Mouse (Mus musculus): Measurements from ENCODE around the gene Asl. TPM values are rescaled to one million over a fixed set of nuclear protein-coding genes. Genes with fewer than 3 reads are reported as not detected.
A peak's percentile ranks its signal among the peaks of the same experiment; 100 is the strongest.

The Asl gene
- 20.9 and 23.5 TPM in 2 replicates for polyA plus RNA-seq (2016; fragmentation: Nextera tagmentation; extraction: Ambion mirVana)

DNA sequence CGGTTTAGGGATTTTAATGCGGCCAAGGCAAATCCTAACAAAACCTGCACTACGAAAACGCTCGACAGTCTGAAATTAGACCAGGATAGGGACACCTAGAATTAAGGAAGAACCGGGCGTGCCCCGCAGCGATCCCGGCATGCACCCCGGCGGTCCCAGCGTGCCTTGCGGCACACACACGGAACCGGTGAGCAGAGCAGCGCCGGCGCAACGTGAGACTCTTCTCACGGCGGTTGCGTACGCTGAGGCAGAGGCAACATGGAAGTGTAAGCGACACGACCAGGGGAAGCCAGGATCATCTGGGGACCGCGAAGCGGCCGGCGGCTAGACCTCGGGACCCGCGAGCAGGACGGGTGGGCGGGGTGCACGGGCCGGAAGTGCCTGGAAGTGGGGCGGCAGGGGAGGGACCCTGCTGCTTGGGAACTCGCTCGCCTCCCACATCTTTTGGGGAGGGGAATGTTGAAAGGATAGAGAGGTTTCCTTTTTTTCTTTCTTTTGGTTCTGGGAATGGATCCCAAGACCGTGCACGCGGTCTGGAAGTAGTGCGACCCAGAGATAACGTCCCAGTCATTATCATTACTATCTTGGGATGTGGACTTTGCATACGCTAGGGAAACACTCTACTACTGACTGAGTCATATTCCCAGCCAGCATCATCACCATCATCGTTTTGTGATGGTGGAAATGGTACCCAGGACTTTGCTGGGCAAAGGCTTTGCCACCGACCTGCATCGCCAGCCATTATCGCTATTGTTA is at the start of gene Asl, which contains the start of gene Crcp:
Asl (minus strand) TSS at position 106 of the 756 bp plus-strand sequence.
Crcp (plus strand) TSS at position 149 of the 756 bp plus-strand sequence.
- H3K4me3 ChIP-seq (replicated peaks) = peak within 1 kb of the TSS; percentile 79
- peak; percentile 82 for ATAC-seq (ENCODE audit: low FRiP score)
- peak within 1 kb of the TSS; percentile 75 for H3K4me2 ChIP-seq
- H3K27ac ChIP-seq = peak within 1 kb of the TSS; percentile 94
- peaks cover 11% of the 10 kb centered on the region for H3K27me3 ChIP-seq
- H3K9ac ChIP-seq = peak within 1 kb of the TSS; percentile 83
- no peaks in the 10 kb centered on the region for H3K9me3 ChIP-seq
- no peaks in the 10 kb centered on the region for H3K36me3 ChIP-seq (replicated peaks)
- 2% methylated on average over 50 of the region's 51 CpGs for WGBS
- peaks cover 13% of the 10 kb centered on the region; the same call in 1 of the 2 replicates for H3K4me1 ChIP-seq

DNA sequence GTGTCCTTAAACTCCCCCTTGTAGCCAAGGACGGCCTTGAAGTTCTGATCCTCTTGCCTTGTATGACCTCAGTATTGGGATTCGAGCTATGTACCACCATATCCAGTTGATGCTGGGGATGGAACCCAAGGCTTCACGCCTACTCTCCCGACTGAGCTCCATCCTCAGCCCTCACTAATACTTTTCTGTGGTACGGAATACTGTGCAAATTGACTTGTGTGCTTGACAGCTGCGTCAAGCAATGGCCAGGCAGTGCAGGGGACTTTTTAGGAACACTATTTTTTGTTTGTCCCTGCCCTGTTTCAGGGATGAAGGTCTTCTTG is 49.7 kb upstream of the Asl start:
- Histone ChIP-seq H3K27ac (peak overlapping the region; percentile 43; the same call in 1 of the 2 replicates), H3K36me3 (replicated peaks) (peaks cover 11% of the 10 kb centered on the region), H3K27me3 (no peaks in the 10 kb centered on the region), H3K4me3 (replicated peaks) (peak overlapping the region; percentile 78), H3K4me1 (peaks cover 9% of the 10 kb centered on the region; the same call in 1 of the 2 replicates), H3K4me2 (peak overlapping the region; percentile 68), H3K9me3 (no peaks in the 10 kb centered on the region), H3K9ac (peak overlapping the region; percentile 36)
- peak; percentile 45 for ATAC-seq (ENCODE audit: low FRiP score)
- 47% methylated on average over 6 of the region's 6 CpGs for WGBS

DNA sequence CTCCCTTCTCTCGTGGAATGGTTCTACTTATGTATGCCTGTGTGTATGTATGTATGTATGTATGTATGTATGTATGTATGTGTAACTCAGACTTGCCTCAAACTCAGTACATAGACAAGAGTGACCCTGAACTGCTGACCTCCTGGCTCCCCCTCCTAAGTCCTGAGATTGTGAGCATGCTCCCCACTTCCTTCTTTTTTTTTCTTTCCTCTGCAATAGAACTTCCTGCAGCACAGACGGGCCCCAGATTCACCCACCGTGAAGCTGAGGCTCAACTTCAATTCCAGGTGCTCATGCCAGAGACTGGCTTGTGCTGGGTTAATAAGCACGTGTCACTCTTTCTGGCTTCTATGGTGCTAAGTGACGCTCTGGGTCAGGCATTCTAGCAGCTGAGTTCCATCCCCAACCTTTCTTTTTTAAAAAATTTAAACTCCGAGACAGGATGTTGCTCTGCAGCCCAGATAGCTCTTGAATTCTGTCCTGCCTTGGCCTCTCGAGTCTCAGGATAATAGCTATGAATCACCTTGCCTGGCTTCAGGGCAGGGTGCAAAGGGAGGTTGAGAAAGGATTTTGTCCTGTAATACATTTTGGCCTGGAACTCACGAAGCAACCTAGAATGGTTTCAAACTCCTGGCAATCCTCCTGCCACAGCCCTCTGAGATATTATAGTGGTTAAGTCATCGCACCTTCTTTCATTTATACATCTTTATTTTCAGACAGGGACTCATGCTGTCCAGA is 49.2 kb upstream of the Asl start:
- Histone ChIP-seq H3K9me3 (no peaks in the 10 kb centered on the region), H3K4me1 (peaks cover 9% of the 10 kb centered on the region; the same call in 1 of the 2 replicates), H3K4me3 (replicated peaks) (no peak overlapping the region), H3K27ac (no peak overlapping the region), H3K9ac (no peak overlapping the region), H3K36me3 (replicated peaks) (peaks cover 11% of the 10 kb centered on the region), H3K27me3 (no peaks in the 10 kb centered on the region), H3K4me2 (no peak overlapping the region)
- 81% methylated on average over 9 of the region's 9 CpGs for WGBS
- ATAC-seq (ENCODE audit: low FRiP score) = no peak

DNA sequence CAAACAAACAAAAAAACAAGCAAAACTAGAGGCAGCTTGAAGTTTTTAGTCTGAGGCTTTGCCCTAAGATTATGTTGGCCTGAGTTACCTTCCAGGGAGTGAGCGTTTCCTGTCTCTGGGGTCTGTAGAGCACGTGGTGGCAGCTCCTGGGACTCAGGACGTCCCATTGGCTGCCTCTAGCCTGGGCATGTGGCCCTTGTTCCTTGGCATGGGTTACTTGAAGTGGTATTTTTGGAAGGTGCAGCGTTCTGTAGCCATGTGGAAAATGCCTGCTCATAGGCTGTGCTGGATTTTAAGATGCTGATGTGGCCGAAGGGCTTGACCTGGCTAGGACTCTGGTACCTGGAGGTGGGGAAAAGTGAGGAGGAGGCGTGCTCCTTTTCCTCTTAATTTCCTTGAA is 47.3 kb upstream of the Asl start:
- Histone ChIP-seq H3K4me1 (peaks cover 9% of the 10 kb centered on the region; the same call in 1 of the 2 replicates), H3K9me3 (no peaks in the 10 kb centered on the region), H3K4me2 (no peak overlapping the region), H3K27ac (no peak overlapping the region), H3K4me3 (replicated peaks) (no peak overlapping the region), H3K27me3 (no peaks in the 10 kb centered on the region), H3K36me3 (replicated peaks) (peaks cover 5% of the 10 kb centered on the region), H3K9ac (no peak overlapping the region)
- 69% methylated on average over 6 of the region's 6 CpGs for WGBS
- no peak for ATAC-seq (ENCODE audit: low FRiP score)

DNA sequence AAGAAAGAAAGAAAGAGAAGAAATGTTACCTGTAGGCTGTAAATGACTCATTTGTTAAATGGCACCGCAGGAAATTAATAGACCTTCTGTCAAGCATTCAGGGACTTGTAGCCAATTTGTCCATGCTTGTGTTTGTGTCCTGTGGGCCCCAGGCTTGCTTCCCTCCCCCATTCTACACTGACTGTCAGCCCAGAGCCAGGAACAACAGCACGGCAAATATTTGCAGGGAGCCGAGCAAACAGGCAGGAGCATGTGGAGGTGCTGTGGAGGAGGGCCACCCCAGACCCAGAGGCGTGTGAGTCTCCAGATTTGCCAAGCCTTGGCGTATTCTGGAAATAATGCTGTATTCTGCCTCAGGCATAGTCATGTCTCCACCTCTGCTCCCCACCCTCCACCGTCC is 45.4 kb upstream of the Asl start:
- Histone ChIP-seq H3K27ac (no peak overlapping the region), H3K27me3 (no peaks in the 10 kb centered on the region), H3K9ac (no peak overlapping the region), H3K9me3 (no peaks in the 10 kb centered on the region), H3K4me3 (replicated peaks) (no peak overlapping the region), H3K4me1 (peaks cover 5% of the 10 kb centered on the region; the same call in 1 of the 2 replicates), H3K4me2 (no peak overlapping the region), H3K36me3 (replicated peaks) (no peaks in the 10 kb centered on the region)
- no peak for ATAC-seq (ENCODE audit: low FRiP score)
- WGBS = 78% methylated on average over 6 of the region's 6 CpGs

DNA sequence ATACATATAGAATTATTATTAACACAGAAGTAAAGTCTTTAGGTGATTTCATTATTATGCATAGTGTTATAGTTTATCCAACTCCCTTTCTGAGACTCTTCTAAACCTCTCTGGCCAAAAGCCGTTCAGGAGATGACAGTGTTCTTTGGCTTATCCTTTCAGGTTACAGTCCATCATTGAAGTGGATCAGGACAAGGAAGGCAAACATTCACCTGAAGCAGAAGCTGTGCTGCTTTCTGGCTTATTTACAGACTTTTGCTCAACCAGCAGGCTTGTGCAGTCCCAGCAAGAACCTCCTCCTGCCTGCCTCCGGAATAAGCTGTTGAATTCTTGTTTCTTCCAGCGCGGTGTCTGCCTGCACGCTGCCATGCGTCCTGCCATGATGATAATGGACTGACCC is 44.0 kb upstream of the Asl start, which contains the start of gene Tpst1:
Tpst1 (plus strand) TSS at position 301 of the 400 bp plus-strand sequence.
- Histone ChIP-seq H3K9ac (no peak within 1 kb of the TSS), H3K4me3 (replicated peaks) (no peak within 1 kb of the TSS), H3K27me3 (no peaks in the 10 kb centered on the region), H3K27ac (no peak within 1 kb of the TSS), H3K4me2 (no peak within 1 kb of the TSS), H3K36me3 (replicated peaks) (no peaks in the 10 kb centered on the region), H3K9me3 (no peaks in the 10 kb centered on the region), H3K4me1 (no peaks in the 10 kb centered on the region)
- 94% methylated on average over 6 of the region's 6 CpGs for WGBS
- no peak for ATAC-seq (ENCODE audit: low FRiP score)

DNA sequence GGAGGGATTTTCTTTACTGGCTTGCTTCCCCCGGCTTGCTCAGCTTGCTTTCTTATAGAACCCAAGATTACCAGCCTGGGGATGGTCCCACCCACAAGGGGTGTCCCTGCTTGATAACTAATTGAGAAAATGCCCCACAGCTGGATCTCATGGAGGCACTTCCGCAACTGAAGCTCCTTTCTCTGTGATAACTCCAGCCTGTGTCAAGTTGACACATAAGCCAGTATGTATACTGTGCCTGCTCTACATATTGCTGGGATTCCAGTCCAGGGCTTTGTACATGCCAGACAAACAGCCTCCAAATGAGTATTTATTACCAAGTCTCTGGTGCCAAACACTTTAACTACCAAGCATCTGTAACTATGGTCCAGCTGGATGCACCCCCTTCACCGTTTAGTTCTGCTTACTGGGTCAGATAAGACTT is 38.8 kb upstream of the Asl start:
- ATAC-seq (ENCODE audit: low FRiP score) = no peak
- 75% methylated on average over 3 of the region's 3 CpGs for WGBS
- H3K36me3 ChIP-seq (replicated peaks) = no peaks in the 10 kb centered on the region
- H3K9ac ChIP-seq = no peak overlapping the region
- H3K4me3 ChIP-seq (replicated peaks) = no peak overlapping the region
- H3K27ac ChIP-seq = no peak overlapping the region
- H3K9me3 ChIP-seq = no peaks in the 10 kb centered on the region
- H3K4me1 ChIP-seq = no peaks in the 10 kb centered on the region
- H3K27me3 ChIP-seq = no peaks in the 10 kb centered on the region
- H3K4me2 ChIP-seq = no peak overlapping the region

DNA sequence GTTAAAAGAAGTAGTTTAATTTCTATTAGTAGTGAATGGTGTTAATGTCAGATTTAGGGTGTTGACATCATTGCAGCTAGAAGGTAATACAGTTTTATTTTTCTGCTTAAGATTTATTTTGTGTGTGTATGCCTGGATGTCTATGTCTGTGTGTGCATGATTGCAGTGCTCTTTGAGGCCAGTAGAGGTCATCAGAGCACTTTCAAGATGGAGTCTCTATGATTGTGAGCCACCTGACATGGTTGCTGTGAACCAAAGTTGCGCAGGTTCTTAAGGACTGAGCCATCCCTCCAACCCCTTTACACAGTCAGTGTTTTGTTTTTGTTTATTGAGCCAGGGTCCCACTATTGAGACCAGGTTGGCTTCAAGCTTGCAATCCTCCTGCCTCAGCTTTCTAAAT is 36.5 kb upstream of the Asl start:
- Histone ChIP-seq H3K4me2 (no peak overlapping the region), H3K9ac (no peak overlapping the region), H3K4me1 (no peaks in the 10 kb centered on the region), H3K4me3 (replicated peaks) (no peak overlapping the region), H3K27ac (no peak overlapping the region), H3K36me3 (replicated peaks) (peaks cover 7% of the 10 kb centered on the region; the same call in 1 of the 2 replicates), H3K9me3 (no peaks in the 10 kb centered on the region), H3K27me3 (no peaks in the 10 kb centered on the region)
- WGBS = 90% methylated on average over 1 of the region's 1 CpGs
- no peak for ATAC-seq (ENCODE audit: low FRiP score)

DNA sequence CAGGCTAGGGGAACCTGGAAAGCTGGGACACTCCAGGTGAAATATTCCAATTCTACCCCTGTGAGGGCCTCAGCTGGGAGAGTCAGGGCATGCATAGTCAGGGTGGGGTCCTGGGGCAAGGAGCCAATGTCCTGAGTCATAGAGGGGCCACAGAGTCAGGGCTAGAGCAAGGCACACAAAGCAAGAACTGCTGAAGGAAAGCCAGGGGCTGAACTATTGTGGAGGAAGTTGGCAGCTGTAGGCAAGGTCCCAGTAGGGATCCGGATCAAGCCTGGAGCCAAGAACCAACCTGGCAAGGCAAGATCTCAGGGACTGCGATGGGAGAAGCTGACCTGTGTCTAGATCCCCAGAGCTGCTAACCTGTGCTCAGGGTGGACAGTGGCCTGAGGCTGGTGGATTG is 34.7 kb upstream of the Asl start:
- Histone ChIP-seq H3K4me3 (replicated peaks) (no peak overlapping the region), H3K36me3 (replicated peaks) (peaks cover 21% of the 10 kb centered on the region), H3K27ac (no peak overlapping the region), H3K9me3 (no peaks in the 10 kb centered on the region), H3K4me1 (no peaks in the 10 kb centered on the region), H3K27me3 (no peaks in the 10 kb centered on the region), H3K4me2 (no peak overlapping the region), H3K9ac (no peak overlapping the region)
- ATAC-seq (ENCODE audit: low FRiP score) = no peak
- 87% methylated on average over 2 of the region's 2 CpGs for WGBS

DNA sequence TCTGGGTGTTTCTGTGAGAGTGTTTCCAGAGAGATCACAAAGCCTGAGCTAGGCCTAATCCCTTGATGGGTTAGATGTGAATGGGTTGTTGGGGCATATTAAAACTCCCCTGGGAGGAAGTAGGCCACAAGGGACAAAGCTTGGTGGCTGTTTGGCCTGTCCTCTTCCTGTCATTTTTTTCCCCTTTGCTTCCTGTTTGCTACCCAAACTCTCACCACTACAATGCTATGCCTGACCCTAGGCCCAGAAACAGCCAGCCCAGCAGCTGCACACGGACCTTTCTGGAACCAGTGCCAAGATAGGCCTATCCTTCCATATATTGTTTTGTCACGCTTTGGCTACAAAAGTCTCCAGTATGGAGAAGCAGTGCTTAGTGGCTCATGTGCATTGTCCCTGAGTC is 33.0 kb upstream of the Asl start:
- WGBS = 85% methylated on average over 2 of the region's 2 CpGs
- Histone ChIP-seq H3K27me3 (no peaks in the 10 kb centered on the region), H3K36me3 (replicated peaks) (peaks cover 21% of the 10 kb centered on the region), H3K4me2 (no peak overlapping the region), H3K4me1 (no peaks in the 10 kb centered on the region), H3K9ac (no peak overlapping the region), H3K9me3 (no peaks in the 10 kb centered on the region), H3K4me3 (replicated peaks) (no peak overlapping the region), H3K27ac (no peak overlapping the region)
- ATAC-seq (ENCODE audit: low FRiP score) = no peak

DNA sequence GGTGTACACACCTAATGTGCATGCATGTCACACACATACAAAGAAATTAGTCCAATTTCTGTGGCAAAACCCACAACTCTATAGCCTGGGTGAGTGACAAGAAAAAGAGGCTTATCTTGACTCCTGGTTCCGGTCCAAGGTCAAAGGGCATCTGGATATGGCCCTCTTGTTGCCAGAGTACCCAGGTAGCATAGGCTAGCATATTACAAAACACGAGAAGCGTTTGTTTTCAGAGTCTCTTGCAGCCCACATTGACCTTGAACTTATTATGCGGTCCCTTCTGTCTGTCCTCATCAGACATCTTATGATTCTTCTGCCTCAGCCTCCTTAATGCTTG is 31.2 kb upstream of the Asl start:
- no peak for ATAC-seq (ENCODE audit: low FRiP score)
- H3K4me3 ChIP-seq (replicated peaks) = no peak overlapping the region
- H3K36me3 ChIP-seq (replicated peaks) = peaks cover 26% of the 10 kb centered on the region
- no peak overlapping the region for H3K27ac ChIP-seq
- no peaks in the 10 kb centered on the region for H3K4me1 ChIP-seq
- 94% methylated on average over 4 of the region's 4 CpGs for WGBS
- H3K4me2 ChIP-seq = no peak overlapping the region
- no peaks in the 10 kb centered on the region for H3K9me3 ChIP-seq
- no peaks in the 10 kb centered on the region for H3K27me3 ChIP-seq
- no peak overlapping the region for H3K9ac ChIP-seq

DNA sequence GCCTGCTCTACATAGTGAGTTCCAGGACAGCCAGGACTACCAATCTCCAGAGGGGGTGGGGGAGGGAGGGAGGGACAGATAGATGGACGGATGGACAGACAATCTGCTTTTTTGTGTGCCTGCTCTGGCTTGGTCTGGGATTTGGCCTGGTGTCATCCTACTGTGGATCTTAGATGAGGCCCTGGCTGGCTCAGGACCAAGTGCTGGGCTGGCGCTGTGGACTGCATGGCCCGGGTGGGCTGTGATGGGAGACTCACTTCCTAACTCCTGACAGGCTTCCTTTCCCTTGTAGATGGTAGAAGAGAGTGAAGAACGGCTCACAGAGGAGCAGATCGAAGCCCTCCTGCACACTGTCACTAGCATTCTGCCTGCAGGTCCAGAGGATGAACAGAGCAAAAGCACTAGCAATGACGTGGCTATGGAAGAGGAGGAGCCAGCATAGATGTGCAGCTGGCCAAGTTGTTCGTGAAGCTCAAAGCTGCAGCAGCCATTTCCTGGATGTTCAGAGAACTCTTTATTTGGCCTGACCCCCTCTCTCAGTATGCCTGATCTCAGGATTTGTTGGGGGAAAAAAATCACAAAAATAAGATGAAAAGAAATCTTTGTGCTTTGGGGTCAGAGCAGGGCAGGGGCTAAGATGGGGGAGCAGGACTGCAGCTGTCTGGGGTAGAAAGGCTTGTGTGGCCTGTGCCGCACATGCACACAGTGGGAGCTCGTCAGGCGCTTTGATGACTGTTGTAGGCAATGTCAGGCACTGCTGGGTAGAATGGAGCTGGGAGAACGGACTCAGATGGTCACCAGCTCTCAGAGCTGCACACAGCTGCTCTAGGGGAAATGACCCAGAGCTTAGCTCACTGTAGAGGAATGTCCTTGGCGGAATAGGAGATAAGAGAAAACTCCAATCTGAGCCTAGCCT is 30.6 kb upstream of the Asl start:
- no peaks in the 10 kb centered on the region for H3K4me1 ChIP-seq
- H3K9ac ChIP-seq = no peak overlapping the region
- peaks cover 32% of the 10 kb centered on the region for H3K36me3 ChIP-seq (replicated peaks)
- no peaks in the 10 kb centered on the region for H3K27me3 ChIP-seq
- no peaks in the 10 kb centered on the region for H3K9me3 ChIP-seq
- no peak overlapping the region for H3K4me2 ChIP-seq
- no peak overlapping the region for H3K4me3 ChIP-seq (replicated peaks)
- WGBS = 75% methylated on average over 12 of the region's 12 CpGs
- H3K27ac ChIP-seq = no peak overlapping the region
- ATAC-seq (ENCODE audit: low FRiP score) = 0 out of 2 replicates have a peak, but pooled peaks have one; percentile 39
